Mouse (Mus musculus) mouse trophoblast stem cell (cell line): Measurements from ENCODE around the gene Tomm40.

Experiments used
- in situ Hi-C, 2 experiments: fragments of 300-500 bp; cut with MseI, MboI; formaldehyde crosslinking; loops; 2 replicates in 1 of 2; 3 replicates in 1 of 2; pipeline ENCODE4 v1.15.1; 2025

Gene Tomm40

DNA sequence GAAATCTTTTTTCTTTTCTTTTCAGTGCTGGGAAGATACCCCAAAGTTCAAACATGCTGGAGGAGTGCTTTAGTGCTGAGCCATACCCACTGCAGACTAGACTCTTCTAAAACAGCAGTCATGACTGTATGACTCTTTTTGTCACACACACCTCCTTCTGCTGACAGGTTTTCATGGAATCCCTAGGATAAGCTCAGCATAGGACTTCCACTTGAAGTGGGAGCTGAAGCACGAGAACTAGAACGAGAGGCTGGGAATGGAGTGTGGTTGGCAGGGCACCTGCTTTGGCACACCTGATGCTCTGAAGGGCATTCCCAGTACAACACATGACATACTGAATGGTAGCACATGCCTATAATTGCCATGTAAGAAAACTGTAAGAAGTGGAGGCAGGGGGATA, 62.6 kb downstream of the Tomm40 start:
- in situ Hi-C loops = no loop called here
